ENCODE assay signal across 11 mouse cellular contexts in the genomic region with DNA sequence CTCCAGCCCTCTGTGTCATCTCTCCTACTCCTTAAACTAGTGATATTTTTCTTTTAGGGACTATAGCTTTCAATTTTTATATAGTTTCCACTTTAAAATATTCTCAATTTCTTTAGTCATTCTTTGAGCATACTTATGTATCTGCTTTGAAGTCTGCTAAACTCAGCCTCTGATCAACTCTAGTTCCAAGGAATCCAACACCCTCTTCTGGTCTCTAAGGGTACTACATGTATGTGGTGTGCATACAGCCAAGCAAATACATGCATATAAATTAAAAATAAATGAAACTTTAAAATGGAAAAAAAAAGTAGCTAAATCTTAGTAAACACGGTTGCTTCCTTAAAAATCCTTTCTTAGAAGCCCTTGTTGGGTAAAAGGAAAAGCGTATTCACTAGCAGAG. TPM values are rescaled to one million over a fixed set of nuclear protein-coding genes. Genes with fewer than 3 reads are reported as not detected.
DNase-seq lines count a peak whose midpoint lies in the region; ATAC-seq and TF ChIP-seq lines count a peak whose summit lies in the region.
"Had no signal": no experiment of that assay in that cellular context is flagged by ENCODE, and none has a peak within 500 bp of the region (broad histone marks: within the 10 kb centered on the region; RNA-seq: fewer than 3 reads in every experiment).

No protein-coding gene starts in this region.

- dilution Hi-C loops in CH12.LX (cut with MboI; ENCODE audit: extremely low pct_ligation_motif_present, extremely low pct_unique_long_range_greater_than_20kb, low sequenced_read_pairs) = no loop called here

- TF ChIP-seq CTCF in layer of hippocampus, adult 2 months (conservative IDR thresholded peaks at IDR 0.05) = peak; percentile 77
- peak; percentile 28 to 54; a peak in 3 of 4 replicates for TF ChIP-seq CTCF in CH12.LX (conservative IDR thresholded peaks at IDR 0.05 in 1 of 2, IDR thresholded peaks at IDR 0.05 in 1 of 2; ENCODE audit: low read depth in 2 of 2, low read length in 2 of 2)

- TF ChIP-seq POLR2A in CH12.LX (IDR thresholded peaks at IDR 0.05; ENCODE audit: low read depth, low read length) = no peak

- H3K4me3 ChIP-seq in layer of hippocampus, adult 2 months = no peak overlapping the region
- no peak overlapping the region for H3K4me3 ChIP-seq in CH12.LX (replicated peaks in 1 of 3; ENCODE audit: low read depth in 2 of 3, low read length in 2 of 3, poor library complexity in 1 of 3)
- H3K4me3 ChIP-seq: forebrain, embryonic 12.5 days; liver, embryonic 15.5 days; neural tube, embryonic 15.5 days had no signal

- H3K27ac ChIP-seq in layer of hippocampus, adult 2 months = no peak overlapping the region
- H3K27ac ChIP-seq in CH12.LX (ENCODE audit: insufficient read depth, low read depth) = no peak overlapping the region
- H3K27ac ChIP-seq: forebrain, embryonic 12.5 days; liver, embryonic 15.5 days; neural tube, embryonic 15.5 days had no signal

- peaks cover 4 to 47% of the 10 kb centered on the region in 2 experiments; a peak in 3 of 4 replicates for H3K4me1 ChIP-seq in CH12.LX (ENCODE audit: control insufficient read depth in 1 of 2, insufficient read depth in 2 of 2)
- H3K4me1 ChIP-seq: forebrain, embryonic 12.5 days; neural tube, embryonic 15.5 days had no signal

- no peak for TF ChIP-seq EP300 in CH12.LX (IDR thresholded peaks at IDR 0.05; ENCODE audit: low read length)

- H3K27me3 ChIP-seq in CH12.LX (replicated peaks) = no peaks in the 10 kb centered on the region
- H3K27me3 ChIP-seq: forebrain, embryonic 12.5 days; liver, embryonic 15.5 days; neural tube, embryonic 15.5 days had no signal

- H3K36me3 ChIP-seq in CH12.LX (replicated peaks in 1 of 2; ENCODE audit: control insufficient read depth in 1 of 2, insufficient read depth in 1 of 2, low read length in 1 of 2) = peaks cover 29 to 71% of the 10 kb centered on the region in 2 experiments

- H3K79me2 ChIP-seq in CH12.LX (replicated peaks; ENCODE audit: control insufficient read depth, extremely low read depth, insufficient read depth, poor library complexity, severe bottlenecking) = peaks cover 45% of the 10 kb centered on the region

- peak; percentile 47 for TF ChIP-seq RAD21 in CH12.LX (IDR thresholded peaks at IDR 0.05; ENCODE audit: low read depth, low read length)

- H3K9ac ChIP-seq in CH12.LX (ENCODE audit: insufficient read depth, low read depth) = no peak overlapping the region
- H3K9ac ChIP-seq: forebrain, embryonic 12.5 days; liver, embryonic 15.5 days; neural tube, embryonic 15.5 days had no signal

- in situ Hi-C loops in CH12.LX (cut with MboI; ENCODE audit: low pct_ligation_motif_present, low pct_unique_long_range_greater_than_20kb, low sequenced_read_pairs) = no loop called here

- H3K4me2 ChIP-seq in CH12.LX (ENCODE audit: insufficient read depth, low read depth, poor library complexity, severe bottlenecking) = no peak overlapping the region
- H3K4me2 ChIP-seq: forebrain, embryonic 12.5 days; liver, embryonic 15.5 days; neural tube, embryonic 15.5 days had no signal

- no peak for DNase-seq in layer of hippocampus, adult 2 months (ENCODE audit: low spot score in 2 of 2)
- no peak for DNase-seq in layer of hippocampus, adult 9-11 months
- DNase-seq in CH12.LX (ENCODE audit: extremely low read depth) = peak; percentile 62
- peak; percentile 37 for DNase-seq in lung, postnatal 25 days (ENCODE audit: low spot score)
- DNase-seq in layer of hippocampus, postnatal 10 days (ENCODE audit: low spot score in 2 of 2) = no peak
- DNase-seq in kidney, postnatal 36 days = no peak
- DNase-seq in frontal cortex, postnatal 10 days (ENCODE audit: low spot score in 2 of 2) = no peak

- ATAC-seq in activated CD4-positive, CD25-positive, alpha-beta regulatory T cell, adult 4 months = peak; percentile 44

- H3K9me3 ChIP-seq in CH12.LX (replicated peaks; ENCODE audit: low read length) = no peaks in the 10 kb centered on the region
- H3K9me3 ChIP-seq: forebrain, embryonic 12.5 days; liver, embryonic 15.5 days; neural tube, embryonic 15.5 days had no signal

TF ChIP-seq in CH12.LX, 34 proteins besides CTCF, POLR2A, EP300 and RAD21:
- TF ChIP-seq SMC3 (IDR thresholded peaks at IDR 0.05; ENCODE audit: low read depth, low read length) (0 out of 2 replicates have a peak, but pooled peaks have one; percentile 6), RCOR1 (conservative IDR thresholded peaks at IDR 0.05; ENCODE audit: low read depth, low read length) (no peak)
TF ChIP-seq in CH12.LX: peak in this region for 1.

RNA-seq across cellular contexts. Expression of a gene that starts 4.1 kb away (rescaled TPM):
- total RNA-seq in layer of hippocampus, adult 2 months (2021) = 10 to 100 TPM; 35.2 to 49.5 TPM
- 59.7 and 61.8 TPM in 2 replicates for total RNA-seq in CH12.LX (2012; rRNA removed)
- total RNA-seq in CH12.LX (2014; rRNA removed) = 61.5 and 67.0 TPM in 2 replicates
- 70.7 and 73.9 TPM in 2 replicates for polyA plus RNA-seq in CH12.LX (2012; ENCODE audit: insufficient read length, low read depth)
- polyA plus RNA-seq in activated CD4-positive, CD25-positive, alpha-beta regulatory T cell, adult 4 months (2017; shearing (Covaris generic)) = 100 to 1,000 TPM; 369 to 440 TPM
- total RNA-seq in layer of hippocampus, postnatal 10 days (2021) = 10 to 100 TPM; 30.3 to 32.0 TPM

RNA-seq across cellular contexts. Expression of a gene that starts 10.6 kb away (rescaled TPM):
- 10 to 100 TPM; 43.2 to 50.1 TPM for total RNA-seq in layer of hippocampus, adult 2 months (2021)
- total RNA-seq in CH12.LX (2012; rRNA removed) = 29.2 and 35.5 TPM in 2 replicates
- total RNA-seq in CH12.LX (2014; rRNA removed) = 45.3 and 46.0 TPM in 2 replicates
- 55.6 and 72.7 TPM in 2 replicates for polyA plus RNA-seq in CH12.LX (2012; ENCODE audit: insufficient read length, low read depth)
- polyA plus RNA-seq in activated CD4-positive, CD25-positive, alpha-beta regulatory T cell, adult 4 months (2017; shearing (Covaris generic)) = 10 to 100 TPM; 52.2 to 60.8 TPM
- total RNA-seq in layer of hippocampus, postnatal 10 days (2021) = 10 to 100 TPM; 35.4 to 40.8 TPM

RNA-seq across cellular contexts. Expression of a gene that starts 11.1 kb away (rescaled TPM):
- total RNA-seq in layer of hippocampus, adult 2 months (2021) = 10 to 100 TPM; 78.3 to 80.7 TPM
- total RNA-seq in CH12.LX (2012; rRNA removed) (23.9 and 29.8 TPM in 2 replicates), CH12.LX (2014; rRNA removed) (18.4 and 19.3 TPM in 2 replicates)
- 20.9 and 21.1 TPM in 2 replicates for polyA plus RNA-seq in CH12.LX (2012; ENCODE audit: insufficient read length, low read depth)
- 10 to 100 TPM; 22.2 to 22.8 TPM for polyA plus RNA-seq in activated CD4-positive, CD25-positive, alpha-beta regulatory T cell, adult 4 months (2017; shearing (Covaris generic))
- total RNA-seq in layer of hippocampus, postnatal 10 days (2021) = 10 to 100 TPM; 64.3 to 74.5 TPM

RNA-seq across cellular contexts. Expression of a gene that starts 56.2 kb away (rescaled TPM):
- total RNA-seq in layer of hippocampus, adult 2 months (2021) = 10 to 100 TPM; 37.1 to 40.7 TPM
- total RNA-seq in CH12.LX (2012; rRNA removed) = 65.4 and 83.8 TPM in 2 replicates
- total RNA-seq in CH12.LX (2014; rRNA removed) = 67.6 and 74.9 TPM in 2 replicates
- 70.7 and 89.2 TPM in 2 replicates for polyA plus RNA-seq in CH12.LX (2012; ENCODE audit: insufficient read length, low read depth)
- polyA plus RNA-seq in activated CD4-positive, CD25-positive, alpha-beta regulatory T cell, adult 4 months (2017; shearing (Covaris generic)) = 10 to 100 TPM; 22.9 to 25.4 TPM
- 10 to 100 TPM; 39.5 to 46.1 TPM for total RNA-seq in layer of hippocampus, postnatal 10 days (2021)

Comparison
In these comparisons a context has a peak if more than half of its experiments do, and no peak if none do; other contexts are left out.
1. DNase-seq: peak in CH12.LX (single experiment) and lung, postnatal 25 days (single experiment); none in layer of hippocampus, adult 2 months (0 of 2), layer of hippocampus, adult 9-11 months (single experiment), layer of hippocampus, postnatal 10 days (0 of 2), kidney, postnatal 36 days (0 of 2) and frontal cortex, postnatal 10 days (0 of 2).